Mouse (Mus musculus): ENCODE results near the gene 4632433K11Rik. TPM values are rescaled to one million over a fixed set of nuclear protein-coding genes. Genes with fewer than 3 reads are reported as not detected.

4632433K11Rik gene
- polyA plus RNA-seq, 1 experiment from 2014 or later = not detected

DNA sequence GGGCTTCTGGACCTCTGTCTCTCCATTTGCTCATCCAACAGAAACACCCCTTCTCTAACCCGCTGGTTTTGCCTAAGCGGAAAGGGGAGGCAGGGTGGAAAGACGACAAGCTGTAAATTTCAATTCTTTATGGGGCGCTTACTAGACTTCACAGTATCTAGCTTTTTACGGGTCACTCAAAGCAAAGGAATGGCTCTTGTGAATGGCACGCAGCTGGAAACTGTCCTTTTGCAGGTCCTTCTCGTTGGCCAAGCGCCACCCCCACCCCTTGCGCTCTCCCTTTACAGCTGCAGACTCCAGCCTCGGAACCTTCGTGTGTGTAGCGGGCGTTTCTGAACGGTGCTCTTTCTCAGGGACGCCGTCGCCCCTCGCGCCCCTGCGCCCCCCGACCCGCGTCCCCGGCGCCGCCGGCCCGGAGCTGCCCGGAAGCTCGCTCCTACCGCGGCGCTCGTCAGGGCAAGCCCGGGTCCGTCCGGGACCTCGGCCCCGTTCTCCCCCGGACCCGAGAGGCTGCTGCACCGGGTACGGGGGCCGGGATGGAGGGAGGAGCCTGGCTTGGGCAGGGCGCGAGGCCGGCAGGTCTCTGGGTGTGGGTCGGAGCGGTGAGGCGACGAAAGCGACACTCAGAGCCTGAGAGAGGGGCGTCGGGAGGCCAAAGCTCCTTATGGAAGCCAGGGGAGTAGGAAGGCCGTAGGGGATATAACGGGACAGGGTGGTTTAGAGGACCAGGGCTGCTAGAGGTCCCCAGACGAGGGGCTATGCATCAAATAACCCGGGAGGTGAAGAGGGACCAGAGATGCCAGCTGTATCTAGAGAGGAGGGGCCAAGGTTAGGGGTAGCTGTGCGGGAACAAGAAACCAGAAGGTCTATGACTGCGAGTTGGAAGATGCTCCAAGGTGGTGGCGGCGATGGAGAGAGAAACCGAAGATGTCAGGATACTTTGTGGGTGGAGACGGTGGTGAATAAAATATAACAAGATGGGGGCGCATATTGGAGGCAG, 17.6 kb downstream of the 4632433K11Rik start, which contains the start of gene Zfp580:
TSS of gene Zfp580 (plus strand) at position 346 of the 1,000 bp plus-strand sequence.
- peak within 1 kb of the TSS; percentile 79 for H3K4me2 ChIP-seq (ENCODE audit: low read length)
- no peaks in the 10 kb centered on the region for H3K36me3 ChIP-seq (ENCODE audit: control insufficient read depth, insufficient read depth, low read length)
- ATAC-seq = peak; percentile 84
- peak within 1 kb of the TSS; percentile 79 for H3K4me3 ChIP-seq (ENCODE audit: low read length)
- H3K27ac ChIP-seq (ENCODE audit: low read depth, low read length) = peak within 1 kb of the TSS; percentile 91
- no peaks in the 10 kb centered on the region for H3K9me3 ChIP-seq (ENCODE audit: control insufficient read depth, low read length)
- WGBS = under 1% methylated on average over 65 of the region's 65 CpGs
- peak within 1 kb of the TSS; percentile 91 for H3K9ac ChIP-seq (ENCODE audit: low read depth, low read length)
- H3K27me3 ChIP-seq (replicated peaks; ENCODE audit: control insufficient read depth, insufficient read depth, low read length) = peaks cover 6% of the 10 kb centered on the region
- peaks cover 39% of the 10 kb centered on the region for H3K4me1 ChIP-seq (ENCODE audit: control insufficient read depth, insufficient read depth, low read depth, low read length)

- no peak overlapping the region; the same call in 1 of the 2 replicates for H3K27ac ChIP-seq (ENCODE audit: low read depth, low read length)
- H3K36me3 ChIP-seq (ENCODE audit: control insufficient read depth, insufficient read depth, low read length) = no peaks in the 10 kb centered on the region
- H3K27me3 ChIP-seq (replicated peaks; ENCODE audit: control insufficient read depth, insufficient read depth, low read length) = peaks cover 6% of the 10 kb centered on the region
- H3K4me2 ChIP-seq (ENCODE audit: low read length) = peak overlapping the region; percentile 79
- H3K9ac ChIP-seq (ENCODE audit: low read depth, low read length) = peak overlapping the region; percentile 91
- peak overlapping the region; percentile 79 for H3K4me3 ChIP-seq (ENCODE audit: low read length)
- H3K9me3 ChIP-seq (ENCODE audit: control insufficient read depth, low read length) = no peaks in the 10 kb centered on the region
- ATAC-seq = no peak
- WGBS = 2% methylated on average over 12 of the region's 12 CpGs
- H3K4me1 ChIP-seq (ENCODE audit: control insufficient read depth, insufficient read depth, low read depth, low read length) = peaks cover 39% of the 10 kb centered on the region
Observed at GRCm38 (mm10) chr7:5052438-5052837, 18.5 kb downstream of the 4632433K11Rik start.

DNA sequence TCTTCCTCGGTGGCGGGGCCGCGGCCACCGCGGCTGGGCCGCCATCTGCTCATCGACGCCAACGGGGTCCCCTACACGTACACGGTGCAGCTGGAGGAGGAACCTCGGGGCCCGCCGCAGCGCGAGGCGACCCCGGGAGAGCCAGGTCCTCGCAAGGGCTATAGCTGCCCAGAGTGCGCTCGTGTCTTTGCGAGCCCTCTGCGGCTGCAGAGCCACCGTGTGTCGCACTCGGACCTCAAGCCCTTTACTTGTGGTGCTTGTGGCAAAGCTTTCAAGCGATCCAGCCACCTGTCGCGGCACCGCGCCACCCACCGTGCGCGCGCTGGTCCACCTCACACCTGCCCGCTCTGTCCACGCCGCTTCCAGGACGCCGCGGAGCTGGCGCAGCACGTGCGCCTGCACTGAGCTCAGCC, 19.0 kb downstream of the 4632433K11Rik start:
- H3K36me3 ChIP-seq (ENCODE audit: control insufficient read depth, insufficient read depth, low read length) = no peaks in the 10 kb centered on the region
- ATAC-seq = no peak
- H3K4me1 ChIP-seq (ENCODE audit: control insufficient read depth, insufficient read depth, low read depth, low read length) = peaks cover 44% of the 10 kb centered on the region
- 4% methylated on average over 43 of the region's 45 CpGs for WGBS
- peak overlapping the region; percentile 91 for H3K9ac ChIP-seq (ENCODE audit: low read depth, low read length)
- H3K4me3 ChIP-seq (ENCODE audit: low read length) = peak overlapping the region; percentile 79
- H3K9me3 ChIP-seq (ENCODE audit: control insufficient read depth, low read length) = no peaks in the 10 kb centered on the region
- no peak overlapping the region for H3K27ac ChIP-seq (ENCODE audit: low read depth, low read length)
- H3K27me3 ChIP-seq (replicated peaks; ENCODE audit: control insufficient read depth, insufficient read depth, low read length) = peaks cover 6% of the 10 kb centered on the region
- H3K4me2 ChIP-seq (ENCODE audit: low read length) = peak overlapping the region; percentile 79

DNA sequence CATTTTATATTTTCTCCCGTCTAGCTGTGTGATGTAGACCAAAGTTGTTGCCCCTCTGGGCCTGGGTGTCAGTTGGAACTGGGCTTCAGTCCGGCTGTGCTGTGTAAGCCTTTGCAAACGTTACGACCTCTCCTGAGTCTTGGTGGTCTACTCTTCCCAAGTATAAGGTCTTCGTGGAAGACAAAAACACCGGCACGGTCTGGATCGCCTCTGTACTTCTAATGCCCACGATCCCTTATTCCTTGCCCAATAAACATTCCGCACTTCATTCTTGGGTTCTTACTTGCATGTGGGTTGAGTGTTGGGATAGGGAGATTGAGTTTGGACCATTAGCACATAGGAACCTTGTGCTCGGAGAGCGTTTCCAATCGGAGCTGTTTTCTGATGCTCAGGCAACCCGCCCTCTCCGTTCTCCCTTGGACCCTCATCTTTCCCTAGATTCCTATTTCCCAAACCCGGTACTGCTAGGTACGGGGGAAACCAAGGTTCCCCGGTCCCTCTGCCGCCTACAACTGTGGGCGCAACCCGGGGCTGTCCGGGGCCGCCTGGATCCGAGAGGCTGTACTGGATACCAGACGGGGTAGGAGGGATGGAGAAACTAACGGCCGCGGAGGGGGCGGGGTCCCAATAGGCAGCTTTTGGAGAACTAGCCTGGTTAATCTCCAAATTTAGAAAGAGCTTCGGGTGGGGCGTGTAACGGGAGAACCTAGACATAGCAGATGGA, 19.7 kb downstream of the 4632433K11Rik start:
- H3K27ac ChIP-seq (ENCODE audit: low read depth, low read length) = peak overlapping the region; percentile 65
- no peaks in the 10 kb centered on the region for H3K36me3 ChIP-seq (ENCODE audit: control insufficient read depth, insufficient read depth, low read length)
- WGBS = 9% methylated on average over 32 of the region's 32 CpGs
- peak overlapping the region; percentile 91 for H3K9ac ChIP-seq (ENCODE audit: low read depth, low read length)
- H3K4me2 ChIP-seq (ENCODE audit: low read length) = peak overlapping the region; percentile 79
- H3K4me1 ChIP-seq (ENCODE audit: control insufficient read depth, insufficient read depth, low read depth, low read length) = peaks cover 44% of the 10 kb centered on the region
- peak overlapping the region; percentile 79 for H3K4me3 ChIP-seq (ENCODE audit: low read length)
- H3K9me3 ChIP-seq (ENCODE audit: control insufficient read depth, low read length) = no peaks in the 10 kb centered on the region
- H3K27me3 ChIP-seq (replicated peaks; ENCODE audit: control insufficient read depth, insufficient read depth, low read length) = peaks cover 6% of the 10 kb centered on the region
- no peak for ATAC-seq

DNA sequence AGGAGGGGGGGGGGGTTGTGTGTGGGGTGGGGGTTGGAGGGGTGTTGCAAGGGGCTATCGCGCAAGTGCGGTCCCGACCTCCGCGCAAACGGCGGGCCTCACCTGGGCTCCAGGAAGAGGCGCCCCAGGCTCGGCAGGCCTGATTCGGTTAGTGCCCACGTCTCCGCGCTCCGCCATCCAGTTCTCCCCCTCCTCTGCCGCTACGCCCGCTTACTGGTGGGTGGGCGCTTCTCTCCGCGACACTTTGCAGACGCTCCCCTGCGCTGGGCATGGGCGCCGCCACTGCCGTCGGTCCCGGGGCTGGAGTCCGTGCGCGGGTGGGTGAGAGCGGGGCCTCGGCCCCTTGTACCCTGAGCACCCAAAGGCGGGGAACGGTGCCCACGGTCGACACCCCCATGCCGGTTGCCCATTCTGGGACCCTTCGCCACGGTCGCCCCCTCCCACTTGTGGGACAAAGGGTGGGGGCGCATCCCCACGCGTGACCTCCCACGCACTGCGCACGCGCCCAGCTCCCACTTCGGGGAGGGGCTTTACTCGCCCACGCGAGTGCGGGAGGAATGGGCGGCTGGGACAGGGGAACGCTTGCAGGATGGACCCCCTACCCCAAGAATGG, 22.8 kb downstream of the 4632433K11Rik start:
- H3K4me2 ChIP-seq (ENCODE audit: low read length) = peak overlapping the region; percentile 78
- WGBS = 2% methylated on average over 49 of the region's 55 CpGs
- no peaks in the 10 kb centered on the region for H3K9me3 ChIP-seq (ENCODE audit: control insufficient read depth, low read length)
- no peaks in the 10 kb centered on the region for H3K36me3 ChIP-seq (ENCODE audit: control insufficient read depth, insufficient read depth, low read length)
- peak overlapping the region; percentile 83 for H3K27ac ChIP-seq (ENCODE audit: low read depth, low read length)
- H3K4me1 ChIP-seq (ENCODE audit: control insufficient read depth, insufficient read depth, low read depth, low read length) = peaks cover 57% of the 10 kb centered on the region
- peaks cover 6% of the 10 kb centered on the region for H3K27me3 ChIP-seq (replicated peaks; ENCODE audit: control insufficient read depth, insufficient read depth, low read length)
- H3K9ac ChIP-seq (ENCODE audit: low read depth, low read length) = peak overlapping the region; percentile 66
- peak; percentile 25 for ATAC-seq
- H3K4me3 ChIP-seq (ENCODE audit: low read length) = peak overlapping the region; percentile 46

DNA sequence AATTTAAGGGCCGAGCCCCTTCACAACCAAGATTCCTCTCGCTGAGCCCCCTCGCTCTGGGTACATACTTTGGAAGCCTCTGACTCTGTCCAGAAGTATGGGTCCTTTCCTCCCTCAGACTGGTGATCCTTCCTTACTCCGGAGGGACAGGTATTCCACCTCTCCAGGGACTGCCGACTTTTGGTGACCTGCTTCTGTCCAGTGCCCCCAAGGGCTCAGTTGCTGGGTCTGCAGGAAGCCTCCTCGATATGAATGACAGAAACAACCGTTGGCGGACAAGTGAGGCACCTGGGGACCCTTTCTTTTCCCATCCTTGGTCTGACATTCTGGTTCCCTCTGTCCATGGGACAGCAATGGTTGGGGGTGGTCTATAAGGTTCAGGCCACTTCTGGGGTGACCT, 23.5 kb downstream of the 4632433K11Rik start:
- H3K4me1 ChIP-seq (ENCODE audit: control insufficient read depth, insufficient read depth, low read depth, low read length) = peaks cover 52% of the 10 kb centered on the region
- ATAC-seq = no peak
- peak overlapping the region; percentile 66 for H3K9ac ChIP-seq (ENCODE audit: low read depth, low read length)
- WGBS = 36% methylated on average over 8 of the region's 8 CpGs
- peaks cover 6% of the 10 kb centered on the region for H3K27me3 ChIP-seq (replicated peaks; ENCODE audit: control insufficient read depth, insufficient read depth, low read length)
- H3K27ac ChIP-seq (ENCODE audit: low read depth, low read length) = no peak overlapping the region; the same call in 1 of the 2 replicates
- H3K4me3 ChIP-seq (ENCODE audit: low read length) = peak overlapping the region; percentile 46
- H3K9me3 ChIP-seq (ENCODE audit: control insufficient read depth, low read length) = no peaks in the 10 kb centered on the region
- H3K4me2 ChIP-seq (ENCODE audit: low read length) = peak overlapping the region; percentile 78
- no peaks in the 10 kb centered on the region for H3K36me3 ChIP-seq (ENCODE audit: control insufficient read depth, insufficient read depth, low read length)

DNA sequence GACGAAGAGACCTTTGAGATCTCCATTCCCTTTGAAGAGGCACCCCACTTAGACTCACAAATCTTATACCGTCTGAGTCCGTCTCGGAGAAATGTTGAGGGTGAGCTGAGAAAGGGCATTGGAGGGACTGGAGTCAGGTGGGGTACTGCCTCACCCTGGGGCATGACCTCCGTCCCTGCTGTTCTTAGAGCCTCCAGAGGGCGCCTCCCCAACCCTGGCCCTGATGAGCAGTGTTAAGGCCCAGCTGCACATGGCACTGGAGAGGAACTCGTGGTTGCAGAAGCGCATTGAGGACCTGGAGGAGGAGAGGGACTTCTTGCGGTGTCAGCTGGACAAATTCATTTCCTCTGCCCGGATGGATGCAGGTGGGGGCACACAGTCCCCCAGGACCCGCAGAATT, 23.9 kb downstream of the 4632433K11Rik start:
- Histone ChIP-seq H3K36me3 (ENCODE audit: control insufficient read depth, insufficient read depth, low read length) (no peaks in the 10 kb centered on the region), H3K9me3 (ENCODE audit: control insufficient read depth, low read length) (no peaks in the 10 kb centered on the region), H3K4me2 (ENCODE audit: low read length) (peak overlapping the region; percentile 78), H3K9ac (ENCODE audit: low read depth, low read length) (peak overlapping the region; percentile 66), H3K27ac (ENCODE audit: low read depth, low read length) (no peak overlapping the region), H3K4me3 (ENCODE audit: low read length) (peak overlapping the region; percentile 46), H3K4me1 (ENCODE audit: control insufficient read depth, insufficient read depth, low read depth, low read length) (peaks cover 49% of the 10 kb centered on the region), H3K27me3 (replicated peaks; ENCODE audit: control insufficient read depth, insufficient read depth, low read length) (peaks cover 6% of the 10 kb centered on the region)
- no peak for ATAC-seq
- 25% methylated on average over 11 of the region's 11 CpGs for WGBS

DNA sequence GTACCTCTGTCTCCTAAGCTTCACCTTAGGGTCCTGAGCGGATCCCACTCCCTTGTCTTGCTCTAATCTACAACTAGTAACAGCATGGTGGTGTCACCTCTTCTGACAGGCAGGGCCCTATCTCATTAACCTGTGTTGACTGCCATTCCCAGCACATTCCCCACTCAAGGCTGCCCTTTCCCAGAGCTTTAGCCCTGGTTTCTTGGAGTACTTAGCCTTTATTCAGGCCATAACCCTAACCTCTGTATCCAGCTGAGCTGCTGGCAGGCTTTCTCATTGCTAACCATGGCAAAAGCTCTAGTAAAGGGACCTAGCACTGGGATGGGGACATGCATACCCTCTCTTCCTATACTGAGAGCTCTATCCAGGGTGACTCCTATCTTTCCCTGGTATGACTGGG, 24.7 kb downstream of the 4632433K11Rik start:
- Histone ChIP-seq H3K9ac (ENCODE audit: low read depth, low read length) (no peak overlapping the region), H3K27ac (ENCODE audit: low read depth, low read length) (no peak overlapping the region), H3K36me3 (ENCODE audit: control insufficient read depth, insufficient read depth, low read length) (no peaks in the 10 kb centered on the region), H3K27me3 (replicated peaks; ENCODE audit: control insufficient read depth, insufficient read depth, low read length) (peaks cover 6% of the 10 kb centered on the region), H3K4me2 (ENCODE audit: low read length) (no peak overlapping the region), H3K4me1 (ENCODE audit: control insufficient read depth, insufficient read depth, low read depth, low read length) (peaks cover 47% of the 10 kb centered on the region), H3K9me3 (ENCODE audit: control insufficient read depth, low read length) (no peaks in the 10 kb centered on the region), H3K4me3 (ENCODE audit: low read length) (no peak overlapping the region)
- 92% methylated on average over 1 of the region's 1 CpGs for WGBS
- no peak for ATAC-seq

All from hindbrain, embryonic 16.5 days (tissue).